Mouse (Mus musculus): ENCODE data around the gene Uba7. TPM values are rescaled to one million over a fixed set of nuclear protein-coding genes. Genes with fewer than 3 reads are reported as not detected.

Gene Uba7
- 43.8 and 50.6 TPM in 2 replicates for polyA plus RNA-seq (2015; fragmentation: Nextera tagmentation; extraction: Ambion mirVana)

DNA sequence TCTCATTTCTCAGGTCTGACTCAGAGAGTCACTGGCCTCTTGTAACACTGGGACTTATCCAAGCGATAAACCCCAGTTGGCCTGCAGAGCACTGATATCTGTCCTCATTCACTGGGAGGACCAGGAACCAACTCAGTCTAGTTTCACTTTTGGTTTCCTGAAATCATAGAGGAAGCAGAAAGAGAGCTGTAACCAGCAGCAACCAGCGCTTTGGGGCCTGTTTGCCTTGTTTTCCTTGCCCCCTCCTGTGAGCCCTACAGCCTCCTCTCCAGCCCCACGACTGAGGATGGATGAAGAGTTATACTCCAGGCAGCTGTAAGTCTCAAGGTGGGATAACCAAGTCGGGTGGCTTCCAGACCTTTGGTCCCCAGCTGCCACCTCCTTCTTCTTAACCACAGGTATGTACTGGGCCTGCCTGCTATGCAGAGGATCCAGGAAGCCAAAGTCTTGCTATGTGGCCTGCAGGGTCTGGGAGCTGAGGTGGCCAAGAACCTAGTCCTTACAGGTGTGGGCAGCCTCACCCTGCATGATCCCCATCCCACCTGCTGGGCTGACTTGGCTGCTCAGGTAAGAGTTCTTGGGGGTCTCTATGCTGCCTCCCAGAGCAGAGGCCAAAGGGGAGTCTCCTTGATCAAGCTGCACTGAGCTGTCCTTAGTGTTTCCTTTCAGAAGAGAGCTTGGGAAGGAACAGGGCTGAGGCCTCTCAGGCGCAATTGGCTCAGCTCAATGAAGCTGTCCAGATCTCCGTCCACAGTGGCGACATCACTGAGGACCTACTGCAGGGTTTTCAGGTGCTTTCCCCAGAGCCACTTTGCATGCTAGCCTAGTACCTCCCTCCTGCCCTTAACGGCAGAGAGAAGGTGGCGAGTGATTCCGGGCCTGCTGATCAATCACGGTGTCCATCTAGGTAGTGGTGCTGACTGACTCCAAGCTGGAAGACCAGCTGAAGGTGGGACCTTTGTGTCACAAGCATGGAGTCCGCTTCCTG is at the start of gene Uba7:
Uba7 (plus strand) TSS at position 107 of the 988 bp plus-strand sequence.
- Histone ChIP-seq H3K36me3 (ENCODE audit: control insufficient read depth, insufficient read depth) (peaks cover 45% of the 10 kb centered on the region), H3K4me3 (ENCODE audit: low read depth, low read length) (peak within 1 kb of the TSS; percentile 37), H3K9ac (ENCODE audit: low read depth, low read length) (peak within 1 kb of the TSS; percentile 56), H3K4me2 (replicated peaks; ENCODE audit: low read depth) (peak within 1 kb of the TSS; percentile 78), H3K27ac (ENCODE audit: low read depth, low read length) (peak within 1 kb of the TSS; percentile 76), H3K9me3 (ENCODE audit: control insufficient read depth) (no peaks in the 10 kb centered on the region), H3K4me1 (replicated peaks; ENCODE audit: control insufficient read depth, insufficient read depth, low read length) (peaks cover 7% of the 10 kb centered on the region; the same call in 1 of the 2 replicates), H3K27me3 (replicated peaks; ENCODE audit: control insufficient read depth, insufficient read depth, low read length) (no peaks in the 10 kb centered on the region)
- 54% methylated on average over 12 of the region's 12 CpGs for WGBS
- no peak for TF ChIP-seq CTCF (IDR thresholded peaks at IDR 0.05; ENCODE audit: low read depth)
- ATAC-seq = peak; percentile 80

DNA sequence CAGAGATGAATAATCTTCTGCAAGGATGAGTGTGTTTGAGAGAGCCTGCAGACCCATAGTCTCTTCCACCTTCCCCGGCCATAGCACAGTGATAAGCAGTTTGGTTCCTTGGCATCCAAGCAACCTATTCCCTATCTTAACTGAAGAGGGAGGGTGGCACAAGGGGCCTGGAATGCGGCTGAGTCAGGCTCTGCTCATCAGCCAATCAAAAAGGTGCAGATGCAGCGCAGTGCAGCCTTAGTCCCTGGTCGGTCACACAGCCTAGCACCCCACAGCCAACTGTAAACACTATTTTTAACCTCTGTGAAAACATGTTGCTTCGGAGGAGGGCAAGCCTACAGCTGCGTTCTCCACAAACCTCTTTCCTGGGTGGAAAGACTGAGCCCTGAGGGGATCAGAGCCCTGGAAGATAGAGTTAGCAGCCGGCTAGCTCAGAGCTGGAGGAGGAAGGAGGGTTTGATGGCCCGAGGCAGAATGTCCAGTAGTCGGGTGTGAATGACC is 48.3 kb upstream of the Uba7 start:
- 41% methylated on average over 9 of the region's 9 CpGs for WGBS
- Histone ChIP-seq H3K27ac (ENCODE audit: low read depth, low read length) (no peak overlapping the region), H3K4me3 (ENCODE audit: low read depth, low read length) (no peak overlapping the region), H3K9me3 (ENCODE audit: control insufficient read depth) (no peaks in the 10 kb centered on the region), H3K27me3 (replicated peaks; ENCODE audit: control insufficient read depth, insufficient read depth, low read length) (no peaks in the 10 kb centered on the region), H3K9ac (ENCODE audit: low read depth, low read length) (no peak overlapping the region), H3K4me2 (replicated peaks; ENCODE audit: low read depth) (no peak overlapping the region), H3K36me3 (ENCODE audit: control insufficient read depth, insufficient read depth) (peaks cover 5% of the 10 kb centered on the region; the same call in 1 of the 2 replicates), H3K4me1 (replicated peaks; ENCODE audit: control insufficient read depth, insufficient read depth, low read length) (no peaks in the 10 kb centered on the region)
- ATAC-seq = no peak
- TF ChIP-seq CTCF (IDR thresholded peaks at IDR 0.05; ENCODE audit: low read depth) = no peak

DNA sequence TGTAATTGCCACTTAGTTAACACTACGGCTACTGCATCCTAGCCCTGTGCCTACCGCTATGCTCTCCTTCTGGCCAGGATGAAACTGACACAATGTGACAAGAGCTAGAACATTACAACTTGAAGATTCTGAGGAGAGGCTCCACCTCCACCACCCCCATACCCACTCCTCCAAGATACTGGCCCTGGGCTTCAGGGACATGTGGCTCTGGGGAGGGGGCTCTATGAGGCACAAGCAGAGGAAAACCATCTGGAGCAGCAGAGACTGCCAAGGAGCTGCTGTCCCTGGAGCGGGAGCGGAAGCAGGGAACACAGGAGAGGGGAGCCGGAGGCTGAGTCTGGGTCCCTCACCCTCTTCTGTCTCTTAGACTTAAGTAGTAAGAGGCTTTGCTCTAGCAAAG is 47.6 kb upstream of the Uba7 start:
- no peak for ATAC-seq
- WGBS = 77% methylated on average over 5 of the region's 5 CpGs
- no peaks in the 10 kb centered on the region for H3K27me3 ChIP-seq (replicated peaks; ENCODE audit: control insufficient read depth, insufficient read depth, low read length)
- H3K4me3 ChIP-seq (ENCODE audit: low read depth, low read length) = no peak overlapping the region
- no peaks in the 10 kb centered on the region for H3K9me3 ChIP-seq (ENCODE audit: control insufficient read depth)
- no peak overlapping the region for H3K27ac ChIP-seq (ENCODE audit: low read depth, low read length)
- no peak for TF ChIP-seq CTCF (IDR thresholded peaks at IDR 0.05; ENCODE audit: low read depth)
- H3K4me1 ChIP-seq (replicated peaks; ENCODE audit: control insufficient read depth, insufficient read depth, low read length) = no peaks in the 10 kb centered on the region
- no peak overlapping the region for H3K4me2 ChIP-seq (replicated peaks; ENCODE audit: low read depth)
- H3K9ac ChIP-seq (ENCODE audit: low read depth, low read length) = no peak overlapping the region
- H3K36me3 ChIP-seq (ENCODE audit: control insufficient read depth, insufficient read depth) = peaks cover 5% of the 10 kb centered on the region; the same call in 1 of the 2 replicates

DNA sequence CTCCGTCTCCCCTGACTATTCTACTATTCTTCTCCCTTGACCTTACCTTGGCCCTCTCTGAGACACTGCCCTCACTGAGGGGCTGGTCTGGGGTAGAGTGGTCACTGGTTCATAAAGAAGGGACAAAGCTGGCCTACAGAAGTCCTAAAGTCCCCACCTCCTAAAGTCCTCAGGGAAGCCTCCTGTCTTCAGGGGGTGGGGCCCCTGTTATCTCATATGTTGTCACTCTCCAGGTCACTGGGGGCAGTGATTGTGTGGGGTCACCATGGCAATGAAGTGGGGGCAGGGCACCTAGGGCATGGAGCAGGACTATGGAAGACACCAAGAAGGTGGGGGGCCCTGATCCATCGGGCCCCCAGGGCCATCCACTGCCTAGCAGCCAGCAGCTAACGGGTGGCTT is 47.1 kb upstream of the Uba7 start, which contains the start of gene Actl11:
Actl11 (plus strand) TSS at position 301 of the 400 bp plus-strand sequence.
- no peak for ATAC-seq
- Histone ChIP-seq H3K4me2 (replicated peaks; ENCODE audit: low read depth) (no peak within 1 kb of the TSS), H3K9ac (ENCODE audit: low read depth, low read length) (no peak within 1 kb of the TSS), H3K36me3 (ENCODE audit: control insufficient read depth, insufficient read depth) (peaks cover 5% of the 10 kb centered on the region; the same call in 1 of the 2 replicates), H3K9me3 (ENCODE audit: control insufficient read depth) (no peaks in the 10 kb centered on the region), H3K4me1 (replicated peaks; ENCODE audit: control insufficient read depth, insufficient read depth, low read length) (no peaks in the 10 kb centered on the region), H3K4me3 (ENCODE audit: low read depth, low read length) (no peak within 1 kb of the TSS), H3K27ac (ENCODE audit: low read depth, low read length) (no peak within 1 kb of the TSS), H3K27me3 (replicated peaks; ENCODE audit: control insufficient read depth, insufficient read depth, low read length) (no peaks in the 10 kb centered on the region)
- WGBS = 69% methylated on average over 3 of the region's 3 CpGs
- TF ChIP-seq CTCF (IDR thresholded peaks at IDR 0.05; ENCODE audit: low read depth) = no peak

DNA sequence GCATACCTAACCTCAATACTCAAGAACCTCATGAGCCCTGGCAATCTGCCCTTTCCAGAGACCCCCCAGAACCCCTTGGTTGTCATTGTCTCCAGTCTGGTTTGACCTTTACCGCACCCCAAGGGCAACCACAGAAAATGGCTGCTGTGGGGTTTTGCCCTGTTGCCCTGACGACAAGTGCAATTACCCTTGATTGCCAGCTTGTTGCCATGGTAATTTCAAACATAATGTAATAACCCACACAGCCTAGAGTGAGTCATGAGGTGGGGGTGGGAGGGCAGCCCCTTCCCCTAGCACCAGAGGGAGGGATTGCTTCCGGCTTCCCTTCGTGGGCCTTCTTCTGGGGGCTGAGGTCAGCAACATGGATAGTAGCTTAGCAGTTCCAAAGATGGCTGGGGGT is 43.1 kb upstream of the Uba7 start:
- WGBS = 56% methylated on average over 4 of the region's 4 CpGs
- no peak for TF ChIP-seq CTCF (IDR thresholded peaks at IDR 0.05; ENCODE audit: low read depth)
- Histone ChIP-seq H3K9me3 (ENCODE audit: control insufficient read depth) (no peaks in the 10 kb centered on the region), H3K36me3 (ENCODE audit: control insufficient read depth, insufficient read depth) (no peaks in the 10 kb centered on the region), H3K27ac (ENCODE audit: low read depth, low read length) (no peak overlapping the region), H3K9ac (ENCODE audit: low read depth, low read length) (no peak overlapping the region), H3K4me1 (replicated peaks; ENCODE audit: control insufficient read depth, insufficient read depth, low read length) (no peaks in the 10 kb centered on the region), H3K27me3 (replicated peaks; ENCODE audit: control insufficient read depth, insufficient read depth, low read length) (0 out of 2 replicates have a peak, but pooled peaks cover 15% of the 10 kb centered on the region), H3K4me2 (replicated peaks; ENCODE audit: low read depth) (no peak overlapping the region), H3K4me3 (ENCODE audit: low read depth, low read length) (no peak overlapping the region)
- 0 out of 2 replicates have a peak, but pooled peaks have one; percentile 16 for ATAC-seq

DNA sequence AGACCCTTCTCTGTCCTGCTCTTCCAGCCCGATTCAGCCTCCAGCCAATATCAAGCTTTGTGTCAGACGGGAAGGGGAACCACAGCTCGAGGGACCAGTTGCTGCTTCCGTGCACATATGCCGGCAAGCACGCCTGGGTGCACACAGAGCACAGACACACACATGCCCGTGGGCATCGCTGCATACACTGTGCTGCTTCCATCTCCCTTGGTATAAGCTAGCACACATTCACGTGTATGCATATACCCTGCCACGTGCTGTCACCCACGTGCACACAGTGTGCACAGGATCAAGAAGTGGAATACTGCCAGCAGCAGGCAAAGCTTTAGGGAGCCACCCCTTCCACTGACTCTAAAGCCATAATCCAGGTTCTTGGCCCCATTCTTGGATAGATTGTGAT is 41.2 kb upstream of the Uba7 start:
- Histone ChIP-seq H3K27ac (ENCODE audit: low read depth, low read length) (no peak overlapping the region), H3K9ac (ENCODE audit: low read depth, low read length) (no peak overlapping the region), H3K4me3 (ENCODE audit: low read depth, low read length) (no peak overlapping the region), H3K36me3 (ENCODE audit: control insufficient read depth, insufficient read depth) (no peaks in the 10 kb centered on the region), H3K9me3 (ENCODE audit: control insufficient read depth) (no peaks in the 10 kb centered on the region), H3K4me2 (replicated peaks; ENCODE audit: low read depth) (no peak overlapping the region), H3K27me3 (replicated peaks; ENCODE audit: control insufficient read depth, insufficient read depth, low read length) (0 out of 2 replicates have a peak, but pooled peaks cover 15% of the 10 kb centered on the region), H3K4me1 (replicated peaks; ENCODE audit: control insufficient read depth, insufficient read depth, low read length) (no peaks in the 10 kb centered on the region)
- no peak for ATAC-seq
- TF ChIP-seq CTCF (IDR thresholded peaks at IDR 0.05; ENCODE audit: low read depth) = no peak
- WGBS = 85% methylated on average over 11 of the region's 11 CpGs

Data from intestine, postnatal 0 days (tissue).